Mouse (Mus musculus) bone marrow, adult 2 months (tissue): ENCODE measurements around the gene Igfbp6.

ENCODE experiments used
- CTCF ChIP-seq: fragments of 200-500 bp; IDR thresholded peaks from 2 replicates; pipeline ENCODE4 v1.5.1; 2011; ENCODE audit warnings: low read length, control low read depth; ENCODE audit not compliant: control insufficient read depth, insufficient read depth
- POLR2A ChIP-seq: fragments of 200-500 bp; IDR thresholded peaks from 2 replicates; pipeline ENCODE4 v1.6.1; 2011; ENCODE audit warnings: low read depth, mild to moderate bottlenecking, control low read depth, low read length, borderline replicate concordance; ENCODE audit not compliant: control insufficient read depth

- TF ChIP-seq POLR2A (no peak), CTCF (no peak)
These were observed 21.4 kb downstream of the Igfbp6 start for GRCm38 (mm10) chr15:102165468-102166100.
